Mouse (Mus musculus): ENCODE data around the gene Cd79b. TPM values are rescaled to one million over a fixed set of nuclear protein-coding genes. Genes with fewer than 3 reads are reported as not detected.

The Cd79b gene
- polyA plus RNA-seq, 1 experiment, result 0.03 TPM

DNA sequence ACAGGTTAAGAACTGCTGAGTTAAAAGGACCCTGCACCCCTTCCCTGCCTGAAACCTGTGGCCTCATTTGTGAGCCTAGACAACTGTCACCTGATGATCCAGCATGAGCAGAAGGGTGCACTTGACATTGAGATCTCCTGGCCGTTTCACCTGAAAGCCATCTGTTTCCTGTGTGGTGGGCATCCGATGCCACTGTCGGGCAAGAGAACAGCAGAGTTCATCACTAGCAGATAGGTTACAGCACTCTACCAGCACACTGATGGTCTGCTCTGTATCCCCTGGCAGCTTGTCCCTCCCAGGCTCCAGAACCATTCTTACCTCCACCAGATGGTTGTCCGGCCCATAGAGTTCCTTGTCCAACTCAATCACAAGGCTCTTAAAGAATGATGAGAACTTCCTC, 49.0 kb downstream of the Cd79b start:
- Histone ChIP-seq H3K27me3 (ENCODE audit: control insufficient read depth) (no peaks in the 10 kb centered on the region), H3K4me3 (replicated peaks) (no peak overlapping the region), H3K9me3 (ENCODE audit: control insufficient read depth, low read length) (no peaks in the 10 kb centered on the region), H3K4me1 (ENCODE audit: control insufficient read depth) (peaks cover 28% of the 10 kb centered on the region), H3K36me3 (ENCODE audit: control insufficient read depth) (peaks cover 95% of the 10 kb centered on the region)
- no peak for TF ChIP-seq GATA1 (IDR thresholded peaks at IDR 0.05; ENCODE audit: low read length)

DNA sequence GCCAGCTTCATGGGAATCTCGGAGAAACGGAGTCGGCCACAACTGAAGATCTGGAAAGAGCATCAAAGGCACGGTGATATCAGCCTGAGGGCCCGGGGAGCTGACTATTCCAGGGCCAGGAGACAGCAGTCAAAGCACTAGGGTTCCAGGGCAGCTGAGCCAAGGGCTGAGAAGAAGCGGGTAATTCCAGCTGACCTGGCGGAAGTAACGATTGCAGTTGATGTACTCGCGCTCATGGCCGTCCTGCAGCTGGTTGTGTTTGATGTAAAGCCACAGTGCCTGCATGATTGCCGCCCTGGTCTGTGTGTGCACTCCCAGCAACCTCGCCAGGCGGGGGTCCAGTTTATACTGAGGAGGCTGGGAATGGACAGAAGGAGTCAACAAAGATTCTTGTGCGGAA, 49.6 kb downstream of the Cd79b start:
- Histone ChIP-seq H3K9me3 (ENCODE audit: control insufficient read depth, low read length) (no peaks in the 10 kb centered on the region), H3K36me3 (ENCODE audit: control insufficient read depth) (peaks cover 94% of the 10 kb centered on the region), H3K4me1 (ENCODE audit: control insufficient read depth) (peaks cover 23% of the 10 kb centered on the region), H3K27me3 (ENCODE audit: control insufficient read depth) (no peaks in the 10 kb centered on the region), H3K4me3 (replicated peaks) (no peak overlapping the region)
- TF ChIP-seq GATA1 (IDR thresholded peaks at IDR 0.05; ENCODE audit: low read length) (no peak), TAL1 (IDR thresholded peaks at IDR 0.05; ENCODE audit: low read length) (no peak)

DNA sequence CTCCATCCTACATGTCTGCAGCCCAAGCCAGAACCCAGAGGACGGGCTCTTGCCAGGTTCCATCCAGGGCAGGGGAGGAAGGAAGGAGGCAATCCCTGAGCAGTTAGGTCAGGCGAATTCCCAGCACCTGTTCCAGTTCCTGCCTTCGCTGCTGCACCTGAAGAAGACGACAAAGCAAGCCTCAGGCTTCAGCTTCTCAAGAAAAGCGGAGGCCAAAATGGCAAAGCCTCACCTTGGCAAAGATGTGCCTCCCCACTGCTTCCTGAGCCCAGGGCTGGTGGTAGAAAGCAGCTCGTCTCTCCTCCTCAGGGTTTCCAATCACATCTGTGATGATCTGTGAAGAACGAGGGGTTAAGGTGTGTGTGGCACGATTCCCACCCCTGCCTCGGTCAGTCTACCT, 50.6 kb downstream of the Cd79b start:
- TF ChIP-seq TAL1 (IDR thresholded peaks at IDR 0.05; ENCODE audit: low read length), result no peak
- TF ChIP-seq GATA1 (IDR thresholded peaks at IDR 0.05; ENCODE audit: low read length), result no peak
- H3K4me1 ChIP-seq (ENCODE audit: control insufficient read depth), result peaks cover 16% of the 10 kb centered on the region

More for the DNA sequence above, 50.6 kb downstream of the Cd79b start:
- Histone ChIP-seq H3K36me3 (ENCODE audit: control insufficient read depth) (peaks cover 96% of the 10 kb centered on the region), H3K9me3 (ENCODE audit: control insufficient read depth, low read length) (no peaks in the 10 kb centered on the region), H3K27me3 (ENCODE audit: control insufficient read depth) (no peaks in the 10 kb centered on the region), H3K4me3 (replicated peaks) (no peak overlapping the region)

Other genes starting within 250 kb of the Cd79b start
- 0.49 and 0.57 TPM in 2 replicates for gene Taco1, start 248.7 kb downstream of the Cd79b start, polyA plus RNA-seq (2012)
- gene Map3k3, start 230.1 kb downstream of the Cd79b start, polyA plus RNA-seq (2012), result 0.05 and 0.07 TPM in 2 replicates
- not detected in 2 replicates for gene Gm10840, start 153.9 kb downstream of the Cd79b start, polyA plus RNA-seq (2012)
- 0.93 and 0.94 TPM in 2 replicates for gene Limd2, start 153.9 kb downstream of the Cd79b start, polyA plus RNA-seq (2012)
- 2.6 and 3.1 TPM in 2 replicates for gene Strada, start 112.6 kb downstream of the Cd79b start, polyA plus RNA-seq (2012)
- 0.17 and 0.20 TPM in 2 replicates for gene Ccdc47, start 98.4 kb downstream of the Cd79b start, polyA plus RNA-seq (2012)
- 1.4 and 1.5 TPM in 2 replicates for gene Ddx42, start 97.8 kb downstream of the Cd79b start, polyA plus RNA-seq (2012)
- 0.49 and 0.56 TPM in 2 replicates for gene Ftsj3, start 58.7 kb downstream of the Cd79b start, polyA plus RNA-seq (2012)
- 3.8 and 5.2 TPM in 2 replicates for gene Psmc5, start 58.6 kb downstream of the Cd79b start, polyA plus RNA-seq (2012)
- gene Smarcd2, start 41.8 kb downstream of the Cd79b start, polyA plus RNA-seq (2012), result 6.5 and 7.7 TPM in 2 replicates
- not detected in 2 replicates for gene Tcam1, start 38.1 kb downstream of the Cd79b start, polyA plus RNA-seq (2012)
- gene Gh, start 12.9 kb downstream of the Cd79b start, polyA plus RNA-seq (2012), result not detected in 2 replicates
- not detected in 2 replicates for gene Scn4a, start 38.5 kb upstream of the Cd79b start, polyA plus RNA-seq (2012)
- not detected in 2 replicates for gene Prr29, start 50.7 kb upstream of the Cd79b start, polyA plus RNA-seq (2012)
- 0.03 and 0.14 TPM in 2 replicates for gene Icam2, start 73.3 kb upstream of the Cd79b start, polyA plus RNA-seq (2012)
- 0.14 and 0.27 TPM in 2 replicates for gene Ern1, start 173.1 kb upstream of the Cd79b start, polyA plus RNA-seq (2012)

Measured in erythroblast, embryonic 14.5 days (primary cell).